Mouse (Mus musculus): ENCODE results near the gene Gldn.

Gene Gldn

DNA sequence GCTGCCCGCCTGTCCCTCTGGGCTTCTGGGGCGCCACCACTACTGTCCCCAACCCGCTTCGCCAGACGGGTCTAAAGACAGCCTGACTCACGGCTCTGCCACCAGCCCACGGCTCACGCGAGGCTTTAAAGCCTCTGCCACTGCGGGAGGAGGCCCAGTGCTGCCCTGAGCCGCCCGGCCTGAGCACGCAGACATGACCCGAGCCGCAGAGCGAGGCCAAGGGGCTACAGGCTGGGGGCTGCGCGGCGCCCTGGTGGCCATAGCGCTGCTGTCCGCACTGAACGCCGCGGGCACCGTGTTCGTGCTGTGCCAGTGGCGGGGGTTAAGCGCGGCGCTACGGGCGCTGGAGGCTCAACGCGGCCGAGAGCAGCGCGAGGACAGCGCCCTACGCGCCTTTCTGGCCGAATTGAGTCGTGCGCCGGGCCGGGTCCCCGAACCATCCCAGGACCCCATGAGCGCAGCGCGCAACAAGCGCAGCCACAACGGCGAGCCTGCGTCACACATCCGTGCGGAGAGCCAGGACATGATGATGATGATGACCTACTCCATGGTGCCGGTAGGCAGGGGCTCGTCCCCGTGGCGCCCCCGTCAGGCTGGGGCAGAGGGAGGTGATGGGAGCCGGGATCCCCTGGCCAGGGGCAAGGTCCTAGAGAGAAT lies at the start of gene Gldn:
Gene Gldn (plus strand): TSS at position 156 of the 657 bp plus-strand sequence.
- DNase-seq: peak; percentile 7

DNA sequence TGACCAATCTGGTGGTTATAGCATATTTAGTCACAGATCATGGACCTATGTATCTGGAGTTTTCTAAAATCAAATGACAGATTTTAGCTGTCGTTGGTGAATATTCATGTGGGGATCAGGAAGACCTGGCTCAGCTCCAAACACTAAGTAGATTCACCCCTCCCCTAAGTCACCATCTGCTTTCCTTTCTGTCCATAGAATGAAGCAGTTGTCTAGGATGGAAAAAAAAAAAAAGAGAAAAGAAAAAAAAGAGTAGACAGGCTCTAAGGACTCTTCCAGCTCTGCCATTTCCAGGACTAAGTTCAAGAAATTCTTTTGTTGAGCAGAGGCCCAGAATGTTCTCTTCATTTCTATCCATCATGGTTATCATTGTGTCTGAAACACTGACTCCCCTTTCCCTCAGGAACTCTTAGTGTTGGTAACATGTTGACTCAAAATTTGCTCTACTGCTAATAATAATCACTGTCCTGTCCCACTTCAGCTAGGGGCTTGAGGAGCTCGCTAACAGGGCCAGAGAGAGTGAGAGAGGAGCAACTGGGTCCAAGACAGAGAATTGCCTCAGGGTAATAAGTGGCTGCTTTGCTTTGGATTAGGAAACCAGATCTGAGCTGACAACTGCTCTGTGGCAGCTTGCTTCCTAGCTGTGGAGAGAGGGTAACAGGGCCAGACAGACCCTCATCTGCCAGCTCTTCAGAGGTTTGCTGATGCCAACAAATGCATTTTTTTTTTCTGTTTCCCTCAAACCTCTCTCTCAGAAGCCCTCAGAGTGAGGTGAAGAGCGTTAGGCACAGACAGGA lies 41.2 kb upstream of the Gldn start:
- no peak for DNase-seq

DNA sequence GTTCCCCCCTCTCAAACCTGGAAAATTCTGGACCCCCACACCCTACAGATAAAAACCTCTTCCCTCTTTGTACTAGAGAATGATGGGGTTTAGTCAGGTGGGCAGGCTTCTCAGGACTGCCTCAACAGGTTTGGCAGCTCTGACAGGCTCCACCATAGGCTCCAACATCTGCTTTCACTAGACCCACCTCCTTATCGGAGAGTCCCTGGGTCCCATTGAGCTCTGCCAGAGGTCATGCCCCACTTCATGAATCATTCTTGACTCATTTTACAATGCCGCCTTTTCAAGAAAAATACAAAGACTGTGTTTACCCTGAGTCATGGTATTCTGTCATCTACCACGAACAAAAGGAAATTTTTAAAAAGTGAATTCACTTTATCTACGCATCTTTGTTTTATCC lies 21.5 kb upstream of the Gldn start:
- DNase-seq: no peak

DNA sequence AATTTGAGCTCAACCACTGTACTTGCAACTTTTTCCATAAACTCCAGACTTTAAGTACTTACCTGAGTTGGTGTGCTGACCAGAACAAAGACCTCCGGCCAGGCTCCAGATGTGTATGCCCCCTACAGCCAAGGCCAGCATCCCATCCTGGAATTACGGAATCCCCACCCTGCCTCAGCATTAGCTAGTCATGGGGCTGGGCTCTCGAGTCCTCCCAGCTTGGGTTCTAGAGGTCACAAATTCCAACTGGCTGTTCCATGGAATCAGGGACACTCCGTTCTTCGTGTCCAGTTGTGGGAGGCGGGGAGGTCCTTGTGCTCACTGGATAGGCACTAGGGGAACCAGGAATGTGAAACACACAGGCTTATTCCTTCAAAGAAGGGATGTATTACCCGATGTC lies 18.3 kb upstream of the Gldn start, which contains the start of gene Cyp19a1:
Gene Cyp19a1 (minus strand): TSS at position 101 of the 400 bp plus-strand sequence.
- DNase-seq: no peak

DNA sequence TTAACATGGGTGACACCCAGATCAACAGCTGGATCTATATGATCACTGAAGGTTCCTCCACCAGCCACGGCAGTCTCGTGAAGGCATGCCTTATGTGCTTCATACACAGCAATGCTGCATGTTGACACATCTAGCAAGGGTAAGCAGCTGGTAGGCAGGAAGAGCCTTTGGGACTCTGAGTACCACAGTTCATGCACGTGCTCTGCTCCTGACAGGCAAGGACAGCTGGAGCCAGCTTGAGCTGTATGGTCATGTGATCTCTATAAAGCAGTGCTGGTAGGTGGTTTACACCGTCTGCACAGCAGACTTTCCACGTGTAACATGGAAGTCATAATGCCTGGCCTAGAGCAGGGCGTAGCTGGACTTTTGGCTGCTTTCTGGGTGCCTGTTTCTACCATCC lies 16.3 kb upstream of the Gldn start:
- DNase-seq: no peak

DNA sequence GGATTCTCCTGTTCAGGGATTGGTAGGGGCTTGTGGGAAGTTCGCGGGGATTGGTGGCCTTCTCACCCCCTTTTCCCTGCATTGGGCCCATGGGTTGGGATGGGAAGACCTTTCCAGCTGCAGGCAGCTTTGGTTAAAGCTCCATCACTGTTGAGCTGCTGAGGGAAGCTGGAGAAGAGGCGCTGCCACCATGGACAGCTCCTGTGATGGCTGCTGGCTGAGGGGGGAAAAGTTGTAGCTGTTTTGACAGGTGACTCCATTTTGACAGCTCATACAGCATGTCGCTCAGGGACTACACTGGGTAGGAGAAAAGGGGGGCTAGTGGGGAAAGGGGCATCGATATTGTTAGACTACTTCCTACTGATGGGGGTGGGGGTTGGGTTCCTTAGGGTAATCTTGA lies 15.4 kb upstream of the Gldn start:
- DNase-seq: no peak

DNA sequence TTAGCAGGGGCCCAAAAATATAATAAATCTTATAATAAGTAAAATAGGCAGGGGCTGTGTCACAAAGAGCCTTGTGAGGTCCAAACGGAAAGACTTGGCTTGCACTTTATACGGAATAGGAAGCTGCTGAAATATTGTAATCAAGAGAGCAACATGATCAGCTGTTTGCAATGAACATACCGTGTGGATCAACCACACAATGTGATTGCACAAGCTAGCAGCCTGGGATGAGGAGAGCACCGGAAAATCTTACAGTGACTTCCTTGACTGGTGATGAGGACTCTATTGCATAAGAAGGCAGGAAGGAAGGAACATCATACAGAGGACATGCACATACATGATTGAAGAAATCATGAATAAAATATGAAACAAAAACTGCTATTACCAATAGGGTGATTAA lies 11.0 kb upstream of the Gldn start:
- DNase-seq: no peak

DNA sequence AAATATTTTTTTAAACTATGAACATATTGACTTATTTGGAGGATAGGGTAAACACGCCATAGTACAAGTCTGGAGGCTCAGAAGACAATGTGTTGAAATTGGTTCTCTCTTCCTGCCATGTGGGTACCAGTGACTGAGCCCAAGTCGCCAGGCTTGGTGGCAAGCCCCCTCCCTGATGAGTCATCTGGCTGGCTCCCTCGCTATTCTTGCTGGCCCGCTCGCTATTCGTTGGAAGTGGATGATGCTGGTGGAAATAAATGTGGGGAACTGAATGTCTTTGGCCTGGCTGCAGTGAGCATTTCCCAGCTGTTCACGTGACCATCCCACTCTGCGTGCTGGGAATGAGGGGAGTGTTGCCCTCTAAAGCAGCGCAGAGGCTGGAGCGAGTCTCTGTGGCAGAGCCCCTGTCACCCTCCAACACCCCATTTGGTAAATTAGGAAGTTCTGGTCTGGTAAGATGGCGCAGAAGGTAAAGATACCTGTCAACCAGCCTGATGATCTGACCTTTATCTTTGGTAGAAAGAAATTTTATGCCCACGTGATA lies 7.2 kb upstream of the Gldn start:
- no peak for DNase-seq

DNA sequence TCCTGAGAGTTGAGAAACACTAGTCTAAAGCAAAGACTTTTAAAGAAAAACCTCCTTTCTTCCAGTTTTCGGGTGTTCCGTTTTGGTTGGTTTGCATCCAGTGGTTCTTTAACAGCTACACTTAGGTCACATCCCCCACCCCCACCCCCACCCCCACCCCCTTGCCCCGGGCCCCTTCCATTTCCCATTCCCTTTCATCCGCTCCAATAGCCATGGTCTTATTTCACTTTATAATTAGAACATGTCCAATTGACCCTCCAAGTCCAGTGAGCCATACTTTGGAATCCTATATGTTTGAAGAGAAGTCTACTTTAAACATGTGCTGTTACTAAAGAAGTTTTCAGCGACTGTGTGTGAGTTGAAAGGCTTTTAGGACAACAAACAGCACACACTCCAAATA lies 1.5 kb downstream of the Gldn start:
- DNase-seq: no peak

DNA sequence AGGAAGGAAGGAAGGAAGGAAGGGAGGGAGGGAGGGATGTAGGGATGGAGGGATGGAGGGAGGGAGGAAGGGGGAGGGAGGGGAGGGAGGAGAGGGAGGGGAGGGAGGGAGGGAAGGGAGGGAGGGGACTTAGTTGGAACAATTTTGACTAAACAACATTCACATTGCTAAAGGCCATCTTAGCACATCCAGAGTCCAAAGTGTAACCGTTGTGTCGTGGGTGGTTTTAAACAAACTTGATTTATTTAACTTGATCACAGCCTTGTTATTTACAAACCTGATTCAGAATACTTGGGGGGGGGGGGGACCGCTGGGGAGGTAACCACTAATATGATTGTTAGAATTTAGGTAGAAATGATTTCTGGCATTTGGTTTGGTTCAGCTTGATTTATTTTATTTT lies 13.1 kb downstream of the Gldn start:
- no peak for DNase-seq

DNA sequence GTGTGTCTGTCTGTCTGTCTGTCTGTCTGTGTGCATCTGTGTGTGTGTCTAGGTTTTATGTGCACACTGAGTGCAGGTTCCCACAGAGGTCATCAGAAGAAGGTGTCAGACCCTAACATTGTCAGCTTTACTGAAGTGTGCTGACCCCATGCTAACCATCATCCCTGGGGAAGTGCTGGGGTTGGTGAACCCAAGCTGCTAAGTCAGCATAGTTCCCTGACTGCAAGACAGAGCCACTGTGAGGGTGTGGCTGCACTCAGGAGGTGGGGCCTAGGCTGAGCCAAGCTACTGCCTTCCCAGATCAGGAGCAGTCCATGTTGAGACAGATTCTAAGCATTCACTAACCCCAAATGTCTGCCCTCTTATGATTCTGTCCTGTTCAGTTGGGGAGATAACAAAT lies 13.5 kb downstream of the Gldn start:
- no peak for DNase-seq

DNA sequence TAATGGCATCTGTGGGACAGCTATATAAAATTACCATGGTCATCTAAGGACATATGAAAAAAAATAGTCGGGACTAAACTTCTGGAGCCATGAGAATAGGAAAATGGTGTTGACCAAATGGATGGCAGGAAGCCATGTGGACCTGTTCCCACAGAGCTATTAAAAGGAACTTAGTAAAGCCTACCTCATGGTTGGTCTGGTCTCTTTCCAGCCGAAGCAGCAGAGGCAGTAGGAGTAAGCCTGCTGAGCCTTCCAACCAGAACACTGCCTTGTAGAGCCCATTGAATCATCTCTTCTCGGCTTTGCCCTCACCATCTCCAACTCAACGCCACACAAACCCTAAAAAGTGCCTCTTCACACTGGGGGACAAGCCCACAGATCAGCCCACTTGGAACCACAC lies 15.0 kb downstream of the Gldn start:
- DNase-seq: no peak

DNA sequence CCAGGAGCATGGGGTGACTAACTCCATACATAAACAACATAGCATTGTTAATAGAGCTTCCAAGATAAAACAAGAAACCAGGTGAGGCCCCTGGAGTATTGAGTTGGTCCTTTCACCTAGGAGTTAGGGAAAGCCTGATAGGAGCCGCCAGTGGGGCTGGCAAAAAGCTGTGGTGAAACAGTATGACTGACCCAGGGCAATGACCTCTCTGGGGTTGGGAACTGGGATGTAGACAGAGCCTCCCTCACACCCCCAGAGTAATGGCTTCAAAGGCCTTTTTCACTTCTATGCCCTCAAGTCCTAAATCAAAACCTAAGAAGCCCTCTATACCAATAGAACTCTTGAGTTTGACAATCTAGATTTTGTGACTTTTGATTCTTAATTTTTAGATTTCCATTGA lies 21.9 kb downstream of the Gldn start:
- no peak for DNase-seq

DNA sequence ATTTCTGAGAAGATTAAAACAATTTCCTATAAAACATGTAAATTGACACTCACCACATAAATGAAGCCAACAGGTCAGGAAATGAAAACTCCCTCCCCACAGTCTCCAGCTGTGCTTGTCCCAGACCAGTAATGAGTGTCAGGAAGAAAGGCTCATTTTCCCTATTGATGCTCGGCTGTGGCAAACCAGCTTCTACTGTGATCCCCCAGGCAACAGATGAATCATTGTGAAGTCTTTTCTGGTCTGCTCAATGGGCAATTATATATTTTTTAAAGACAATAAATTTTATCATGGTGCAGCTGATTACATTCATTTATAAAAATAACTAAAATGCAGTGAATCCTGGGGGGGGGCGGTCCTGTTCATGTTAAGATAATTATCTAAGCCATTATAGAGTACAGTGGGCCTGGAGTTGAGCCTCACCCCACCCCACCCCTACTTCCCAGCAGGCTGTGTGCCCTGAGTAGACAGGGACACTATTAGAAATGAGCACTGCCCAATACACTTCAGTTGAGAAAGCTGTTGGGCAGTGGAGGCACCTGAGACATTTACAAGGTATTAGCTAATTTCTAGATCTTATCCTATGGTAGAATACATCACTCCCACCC lies 22.6 kb downstream of the Gldn start:
- DNase-seq: no peak

DNA sequence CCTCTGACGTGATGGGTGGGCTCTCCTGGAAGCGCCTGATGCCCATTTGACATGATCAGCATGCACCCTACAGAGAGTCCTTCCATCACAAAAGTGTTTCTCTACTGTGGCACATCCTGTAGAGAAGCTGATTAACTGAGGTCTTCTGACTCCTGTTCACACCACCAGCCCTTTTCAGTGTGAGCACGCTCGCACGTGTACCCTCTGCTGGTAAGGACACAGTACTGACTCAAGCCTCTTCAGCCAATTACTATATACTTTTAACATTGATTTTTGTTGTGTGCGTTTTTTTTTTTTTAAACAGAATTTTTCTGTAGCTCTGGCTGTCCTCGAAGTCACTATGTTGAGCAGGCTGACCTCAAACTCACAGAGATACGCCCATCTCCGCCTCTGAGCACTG lies 30.1 kb downstream of the Gldn start:
- DNase-seq: no peak

DNA sequence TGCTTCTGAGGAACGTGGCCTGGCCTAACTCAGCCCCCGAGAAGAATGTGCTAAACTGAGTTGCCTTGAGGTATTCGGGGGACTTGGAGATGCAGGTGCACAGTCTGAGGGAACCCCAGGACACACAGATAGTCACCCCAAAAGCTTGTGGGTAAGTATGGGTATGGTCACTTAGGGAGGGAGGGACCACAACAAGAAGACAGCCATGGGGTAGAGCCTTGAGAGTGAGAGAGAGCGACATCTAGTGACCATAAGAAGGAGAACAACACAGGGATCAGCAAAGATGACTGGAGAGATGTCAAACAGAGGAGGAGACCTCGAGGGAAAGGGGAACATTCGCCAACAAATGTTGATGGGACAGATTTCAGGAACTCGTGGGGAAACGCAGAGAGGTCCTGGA lies 37.2 kb downstream of the Gldn start:
- no peak for DNase-seq

DNA sequence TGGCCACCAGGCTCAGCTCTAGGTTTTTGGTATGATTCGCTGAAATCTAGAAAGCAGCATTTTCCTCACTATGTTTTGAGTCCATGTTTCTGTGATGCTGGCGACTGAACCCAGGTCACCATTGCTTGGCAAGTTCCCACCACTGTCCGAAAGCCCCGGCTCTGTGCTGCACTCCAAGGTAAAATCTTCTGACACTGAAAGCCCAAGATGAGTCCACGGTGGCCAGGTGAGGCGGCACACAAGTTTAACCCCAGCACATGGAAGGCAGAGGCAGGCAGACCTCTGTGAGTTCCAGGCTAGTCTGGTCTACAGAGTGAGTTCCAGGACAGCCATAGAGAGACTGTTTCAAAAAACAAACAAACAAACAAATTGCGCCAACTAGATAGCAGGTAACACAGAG lies 42.9 kb downstream of the Gldn start:
- DNase-seq: no peak

DNA sequence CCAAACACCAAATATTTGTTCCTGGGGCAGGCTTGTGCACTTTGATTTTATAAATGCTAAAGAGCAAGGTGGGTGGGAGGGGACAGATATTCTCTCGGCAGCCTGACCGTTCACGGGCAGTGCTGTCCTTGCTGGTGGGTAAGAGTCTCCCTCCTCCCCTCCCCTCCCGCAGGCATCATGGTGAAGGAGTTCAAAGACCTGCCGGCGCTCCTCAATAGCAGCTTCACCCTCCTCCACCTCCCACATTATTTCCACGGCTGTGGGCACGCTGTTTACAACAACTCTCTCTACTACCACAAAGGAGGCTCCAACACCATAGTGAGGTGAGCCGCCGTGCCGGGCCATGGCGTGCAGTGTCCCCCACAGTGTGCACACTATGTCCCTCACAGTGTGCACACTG lies 49.3 kb downstream of the Gldn start:
- DNase-seq: no peak

DNA sequence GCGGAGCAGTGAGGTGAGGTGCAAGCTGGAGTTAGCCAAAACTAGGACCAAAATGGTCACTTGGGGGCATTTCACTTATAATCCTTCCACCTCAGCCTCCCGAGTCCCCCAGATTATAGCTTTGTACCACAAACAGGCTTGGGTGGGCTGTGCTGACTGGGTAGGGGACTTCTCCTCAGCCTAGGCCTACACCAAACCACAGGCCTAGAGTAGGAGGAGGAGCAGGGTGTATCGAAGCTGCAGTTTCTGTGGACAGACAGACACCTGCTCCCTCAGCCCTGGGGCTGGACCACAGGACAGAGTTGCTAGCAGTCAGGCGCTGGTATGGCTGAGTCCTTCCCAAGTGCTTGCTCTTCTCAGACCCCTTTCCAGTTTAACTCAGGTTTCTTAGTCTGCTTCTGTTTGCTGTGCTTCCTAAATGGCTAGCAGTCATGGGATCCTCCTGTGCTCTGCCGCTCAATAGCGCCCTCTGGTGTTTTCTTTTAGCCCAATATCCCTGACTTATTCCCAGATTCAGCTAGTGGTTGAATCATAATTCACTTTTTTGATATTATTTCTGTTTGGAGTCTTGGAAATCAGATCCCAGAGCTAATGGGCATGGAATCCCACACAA lies 50.4 kb downstream of the Gldn start:
- peak; percentile 32 for DNase-seq

DNA sequence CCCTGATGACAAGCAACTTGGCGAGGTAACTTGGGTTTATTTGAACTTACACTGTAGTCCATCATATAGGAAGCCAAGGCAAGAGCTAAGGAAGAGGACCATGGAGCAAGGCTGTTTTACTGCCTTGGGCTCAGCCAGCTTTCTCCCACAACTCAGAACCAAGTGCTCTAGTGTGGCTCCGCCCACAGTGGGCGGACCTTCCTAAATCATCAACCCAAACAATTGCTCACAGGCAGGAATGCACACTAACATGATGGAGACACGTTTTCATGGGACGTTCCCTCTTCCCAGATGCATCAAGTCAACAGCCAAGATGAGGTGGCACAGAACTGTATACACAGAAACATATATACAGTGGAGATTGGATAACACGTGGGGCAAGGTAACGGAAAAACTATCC lies 55.7 kb downstream of the Gldn start:
- no peak for DNase-seq

DNA sequence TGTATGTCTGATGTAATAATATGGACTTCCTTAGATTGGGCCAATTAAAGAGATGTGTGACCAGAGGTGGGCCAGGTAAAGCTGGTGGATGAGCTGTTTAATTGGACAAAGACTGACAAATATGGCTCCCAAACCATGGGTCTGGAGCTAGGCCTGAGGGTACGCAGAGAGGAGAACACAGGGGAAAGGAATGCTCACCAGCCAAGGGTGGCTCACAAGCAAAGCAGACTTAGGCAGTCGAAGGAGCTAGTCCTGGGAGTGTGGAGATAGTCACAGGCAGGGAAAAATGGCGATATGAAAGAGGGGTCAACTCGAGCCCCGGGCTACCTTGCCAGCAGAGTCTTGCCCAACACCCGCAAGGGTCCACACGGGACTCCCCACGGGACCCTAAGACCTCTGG lies 70.5 kb downstream of the Gldn start:
- no peak for DNase-seq
